In the genomic region with DNA sequence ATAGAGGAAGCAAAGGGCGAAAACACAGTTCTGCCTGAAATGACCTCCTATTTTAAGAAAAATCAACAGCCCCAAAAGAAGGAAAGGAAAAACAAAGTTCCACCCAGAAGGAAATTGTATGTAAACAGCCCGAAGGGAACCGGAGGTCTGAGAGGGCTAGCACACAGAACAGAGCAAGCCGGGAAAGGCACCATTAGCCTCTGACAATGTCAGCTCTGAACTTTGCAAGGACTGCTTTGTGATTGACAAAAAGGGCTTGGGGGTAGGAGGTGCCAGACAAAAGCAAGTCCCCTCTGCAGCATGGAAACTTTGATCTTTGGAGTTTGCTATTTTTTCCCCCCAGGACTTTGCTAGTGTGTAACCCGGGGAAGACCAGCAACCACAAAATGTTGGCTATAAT, we compare ENCODE assay signal across 1 mouse cellular context.
TF ChIP-seq lines count a peak whose summit lies in the region.

No protein-coding gene starts in this region.

TF ChIP-seq in CH12.LX, 34 proteins besides CTCF, POLR2A, EP300 and RAD21 (continued from another document):
- TF ChIP-seq MAFK (IDR thresholded peaks at IDR 0.05; ENCODE audit: insufficient replicate concordance, low read length): no peak
